Mouse (Mus musculus) stomach, embryonic 15.5 days (tissue): ENCODE data around the gene Add3. TPM values are rescaled to one million over a fixed set of nuclear protein-coding genes. Genes with fewer than 3 reads are reported as not detected.

Source experiments
- ATAC-seq: fragments of 200-750 bp; cut with Nextera tagmentation; 2 replicates; pipeline ENCODE4 v1.8.0; 2017; ENCODE audit warnings: low read depth, moderate number of reproducible peaks, moderate TSS enrichment; ENCODE audit not compliant: insufficient read depth, low FRiP score
- H3K27ac ChIP-seq: fragments of 300-500 bp; sonication (generic); 2 replicates; pipeline ENCODE4 v1.5.1; 2015; ENCODE audit warnings: mild to moderate bottlenecking, inconsistent platforms
- H3K27me3 ChIP-seq: fragments of 300-500 bp; sonication (generic); replicated peaks from 2 replicates; pipeline ENCODE4 v1.6.1; 2015; ENCODE audit warnings: inconsistent platforms
- H3K36me3 ChIP-seq: fragments of 300-500 bp; sonication (generic); 2 replicates; pipeline ENCODE4 v1.6.1; 2015; ENCODE audit warnings: inconsistent platforms
- H3K4me1 ChIP-seq: fragments of 300-500 bp; sonication (generic); 2 replicates; pipeline ENCODE4 v1.6.1; 2015; ENCODE audit warnings: inconsistent platforms
- H3K4me2 ChIP-seq: fragments of 300-500 bp; sonication (generic); 2 replicates; pipeline ENCODE4 v1.6.1; 2015; ENCODE audit warnings: mild to moderate bottlenecking, inconsistent platforms
- H3K4me3 ChIP-seq: fragments of 300-500 bp; sonication (generic); replicated peaks from 2 replicates; pipeline ENCODE4 v1.5.1; 2015; ENCODE audit warnings: inconsistent platforms
- H3K9ac ChIP-seq: fragments of 300-500 bp; sonication (generic); 2 replicates; pipeline ENCODE4 v1.6.1; 2015; ENCODE audit warnings: inconsistent platforms
- H3K9me3 ChIP-seq: fragments of 300-500 bp; sonication (generic); 2 replicates; pipeline ENCODE4 v1.6.1; 2016; ENCODE audit warnings: inconsistent platforms
- WGBS: fragments of 180-500 bp; shearing (Covaris S2); methylation state at CpG from one replicate; pipeline ENCODE4 v1.1.7; 2015; 5-methylcytosine and 5-hydroxymethylcytosine counted together
- polyA plus RNA-seq: library from polyadenylated mRNA; unstranded; fragments of >200 nt; fragmentation: Nextera tagmentation; extraction: Ambion mirVana; gene quantifications from 2 replicates; pipeline ENCODE4 v1.2.1, GENCODE M21; 2015

The Add3 gene
- polyA plus RNA-seq, 1 experiment from 2014 or later: 89.0 TPM

- Histone ChIP-seq H3K9ac (no peak overlapping the region), H3K4me3 (no peak overlapping the region), H3K27ac (no peak overlapping the region), H3K36me3 (no peaks in the 10 kb centered on the region), H3K27me3 (no peaks in the 10 kb centered on the region), H3K4me2 (no peak overlapping the region), H3K4me1 (0 out of 2 replicates have a peak, but pooled peaks cover 8% of the 10 kb centered on the region), H3K9me3 (no peaks in the 10 kb centered on the region)
- 77% methylated on average over 3 of the region's 3 CpGs for WGBS
- ATAC-seq: no peak
Measured at GRCm38 (mm10) chr19:53154156-53154555, 13.9 kb downstream of the Add3 start.

- no peak overlapping the region for H3K9ac ChIP-seq
- ATAC-seq: no peak
Measured at GRCm38 (mm10) chr19:53156361-53156760, 16.1 kb downstream of the Add3 start.

GRCm38 (mm10) chr19:53157176-53157575, 16.9 kb downstream of the Add3 start:
- no peak overlapping the region for H3K9ac ChIP-seq
- no peaks in the 10 kb centered on the region for H3K36me3 ChIP-seq
- H3K27ac ChIP-seq: no peak overlapping the region
- WGBS: 80% methylated on average over 5 of the region's 5 CpGs
- no peak overlapping the region for H3K4me2 ChIP-seq
- H3K4me1 ChIP-seq: 0 out of 2 replicates have a peak, but pooled peaks cover 7% of the 10 kb centered on the region
- no peak for ATAC-seq
- H3K9me3 ChIP-seq: no peaks in the 10 kb centered on the region
- no peaks in the 10 kb centered on the region for H3K27me3 ChIP-seq
- no peak overlapping the region for H3K4me3 ChIP-seq

More at GRCm38 (mm10) chr19:53156361-53156760, 16.1 kb downstream of the Add3 start:
- Histone ChIP-seq H3K27me3 (no peaks in the 10 kb centered on the region), H3K27ac (no peak overlapping the region), H3K4me3 (no peak overlapping the region), H3K4me2 (no peak overlapping the region), H3K9me3 (no peaks in the 10 kb centered on the region), H3K4me1 (0 out of 2 replicates have a peak, but pooled peaks cover 8% of the 10 kb centered on the region), H3K36me3 (no peaks in the 10 kb centered on the region)
- WGBS: 84% methylated on average over 3 of the region's 3 CpGs

GRCm38 (mm10) chr19:53159351-53159750, 19.1 kb downstream of the Add3 start:
- Histone ChIP-seq H3K4me1 (0 out of 2 replicates have a peak, but pooled peaks cover 3% of the 10 kb centered on the region), H3K4me3 (no peak overlapping the region), H3K27me3 (no peaks in the 10 kb centered on the region), H3K9me3 (no peaks in the 10 kb centered on the region), H3K36me3 (no peaks in the 10 kb centered on the region), H3K27ac (no peak overlapping the region), H3K4me2 (no peak overlapping the region), H3K9ac (no peak overlapping the region)
- ATAC-seq: no peak
- WGBS: 60% methylated on average over 7 of the region's 7 CpGs

- Histone ChIP-seq H3K9me3 (no peaks in the 10 kb centered on the region), H3K9ac (no peak overlapping the region), H3K4me1 (no peaks in the 10 kb centered on the region), H3K36me3 (no peaks in the 10 kb centered on the region), H3K27ac (no peak overlapping the region), H3K27me3 (no peaks in the 10 kb centered on the region), H3K4me2 (no peak overlapping the region), H3K4me3 (no peak overlapping the region)
- WGBS: 88% methylated on average over 6 of the region's 6 CpGs
- no peak for ATAC-seq
Measured at GRCm38 (mm10) chr19:53162927-53163326, 22.7 kb downstream of the Add3 start.

- no peak for ATAC-seq
- Histone ChIP-seq H3K4me3 (no peak overlapping the region), H3K9me3 (no peaks in the 10 kb centered on the region)
Measured at GRCm38 (mm10) chr19:53164645-53165044, 24.4 kb downstream of the Add3 start.

GRCm38 (mm10) chr19:53165305-53166240, 25.3 kb downstream of the Add3 start:
- H3K9ac ChIP-seq: no peak overlapping the region
- no peak overlapping the region for H3K27ac ChIP-seq
- no peaks in the 10 kb centered on the region for H3K36me3 ChIP-seq
- H3K9me3 ChIP-seq: no peaks in the 10 kb centered on the region
- no peaks in the 10 kb centered on the region for H3K27me3 ChIP-seq
- H3K4me2 ChIP-seq: no peak overlapping the region
- H3K4me1 ChIP-seq: 0 out of 2 replicates have a peak, but pooled peaks cover under 1% of the 10 kb centered on the region
- no peak overlapping the region for H3K4me3 ChIP-seq
- WGBS: 47% methylated on average over 4 of the region's 4 CpGs
- no peak for ATAC-seq

More at GRCm38 (mm10) chr19:53164645-53165044, 24.4 kb downstream of the Add3 start:
- Histone ChIP-seq H3K27ac (no peak overlapping the region), H3K4me1 (no peaks in the 10 kb centered on the region), H3K9ac (no peak overlapping the region), H3K4me2 (no peak overlapping the region), H3K36me3 (no peaks in the 10 kb centered on the region), H3K27me3 (no peaks in the 10 kb centered on the region)
- WGBS: 79% methylated on average over 7 of the region's 7 CpGs

GRCm38 (mm10) chr19:53166367-53166766, 26.1 kb downstream of the Add3 start:
- no peak for ATAC-seq
- Histone ChIP-seq H3K4me1 (0 out of 2 replicates have a peak, but pooled peaks cover 4% of the 10 kb centered on the region), H3K27me3 (no peaks in the 10 kb centered on the region), H3K9ac (no peak overlapping the region), H3K36me3 (no peaks in the 10 kb centered on the region), H3K9me3 (no peaks in the 10 kb centered on the region), H3K27ac (no peak overlapping the region), H3K4me2 (no peak overlapping the region), H3K4me3 (no peak overlapping the region)
- 85% methylated on average over 10 of the region's 10 CpGs for WGBS

- no peak for ATAC-seq
- 0 out of 2 replicates have a peak, but pooled peaks cover 4% of the 10 kb centered on the region for H3K4me1 ChIP-seq
Measured at GRCm38 (mm10) chr19:53168576-53168975, 28.3 kb downstream of the Add3 start.

GRCm38 (mm10) chr19:53170651-53171050, 30.4 kb downstream of the Add3 start:
- Histone ChIP-seq H3K4me2 (no peak overlapping the region), H3K27ac (no peak overlapping the region), H3K27me3 (no peaks in the 10 kb centered on the region), H3K9me3 (no peaks in the 10 kb centered on the region), H3K4me1 (0 out of 2 replicates have a peak, but pooled peaks cover 4% of the 10 kb centered on the region), H3K4me3 (no peak overlapping the region), H3K36me3 (no peaks in the 10 kb centered on the region), H3K9ac (no peak overlapping the region)
- no peak for ATAC-seq
- 55% methylated on average over 5 of the region's 5 CpGs for WGBS

More at GRCm38 (mm10) chr19:53168576-53168975, 28.3 kb downstream of the Add3 start:
- Histone ChIP-seq H3K4me2 (no peak overlapping the region), H3K4me3 (no peak overlapping the region), H3K36me3 (no peaks in the 10 kb centered on the region), H3K9ac (no peak overlapping the region), H3K27ac (no peak overlapping the region), H3K27me3 (no peaks in the 10 kb centered on the region), H3K9me3 (no peaks in the 10 kb centered on the region)
- 72% methylated on average over 5 of the region's 5 CpGs for WGBS

- Histone ChIP-seq H3K4me1 (0 out of 2 replicates have a peak, but pooled peaks cover 4% of the 10 kb centered on the region), H3K27me3 (no peaks in the 10 kb centered on the region), H3K27ac (no peak overlapping the region), H3K4me2 (no peak overlapping the region), H3K9ac (no peak overlapping the region), H3K9me3 (no peaks in the 10 kb centered on the region), H3K36me3 (no peaks in the 10 kb centered on the region), H3K4me3 (no peak overlapping the region)
- 82% methylated on average over 2 of the region's 2 CpGs for WGBS
- ATAC-seq: no peak
Measured at GRCm38 (mm10) chr19:53174034-53174433, 33.8 kb downstream of the Add3 start.

- 67% methylated on average over 5 of the region's 5 CpGs for WGBS
- ATAC-seq: no peak
- no peaks in the 10 kb centered on the region for H3K9me3 ChIP-seq
Measured at GRCm38 (mm10) chr19:53175550-53175949, 35.3 kb downstream of the Add3 start.

More at GRCm38 (mm10) chr19:53175550-53175949, 35.3 kb downstream of the Add3 start:
- no peak overlapping the region for H3K9ac ChIP-seq
- H3K4me1 ChIP-seq: peaks cover 6% of the 10 kb centered on the region; the same call in 1 of the 2 replicates
- no peaks in the 10 kb centered on the region for H3K36me3 ChIP-seq
- H3K4me3 ChIP-seq: no peak overlapping the region
- H3K4me2 ChIP-seq: no peak overlapping the region
- H3K27ac ChIP-seq: no peak overlapping the region
- no peaks in the 10 kb centered on the region for H3K27me3 ChIP-seq
